Mouse (Mus musculus) left cerebral cortex, adult 8-10 months (tissue): Measurements from ENCODE around the gene Larp4. TPM values are rescaled to one million over a fixed set of nuclear protein-coding genes. Genes with fewer than 3 reads are reported as not detected.

Experiments used
- DNase-seq, 2 experiments: peaks; one replicate each; pipeline ENCODE4 v3.0.0; 2022; ENCODE audit warnings: low spot score in 2 of 2
- total RNA-seq, 4 experiments: library from RNA; stranded (reverse); gene quantifications; 2 replicates each; pipeline ENCODE4 v1.2.4; 2022

Gene Larp4
- total RNA-seq, 4 experiments from 2014 or later, result 42.8 to 56.3 (median 49.4) TPM

DNA sequence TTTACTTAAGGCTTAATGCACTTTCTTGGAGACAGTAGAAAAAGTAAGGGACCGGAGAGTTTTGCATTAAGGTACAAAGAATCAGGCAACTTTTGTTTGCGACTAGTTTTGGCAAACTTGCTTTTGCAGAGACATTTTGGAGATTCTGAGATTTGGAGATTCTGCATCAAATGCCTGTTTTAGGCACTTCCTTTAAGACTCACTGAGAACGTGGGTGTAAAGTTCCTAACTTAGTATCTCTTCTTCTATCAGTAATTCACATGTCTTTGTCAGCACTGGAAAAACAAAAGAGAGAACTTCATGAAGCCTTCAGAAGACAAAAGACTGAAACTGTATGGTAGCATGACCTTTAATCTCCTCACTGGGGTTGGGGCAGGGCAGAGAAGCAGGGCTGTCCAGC, 87.8 kb downstream of the Larp4 start:
- DNase-seq, result no peak

DNA sequence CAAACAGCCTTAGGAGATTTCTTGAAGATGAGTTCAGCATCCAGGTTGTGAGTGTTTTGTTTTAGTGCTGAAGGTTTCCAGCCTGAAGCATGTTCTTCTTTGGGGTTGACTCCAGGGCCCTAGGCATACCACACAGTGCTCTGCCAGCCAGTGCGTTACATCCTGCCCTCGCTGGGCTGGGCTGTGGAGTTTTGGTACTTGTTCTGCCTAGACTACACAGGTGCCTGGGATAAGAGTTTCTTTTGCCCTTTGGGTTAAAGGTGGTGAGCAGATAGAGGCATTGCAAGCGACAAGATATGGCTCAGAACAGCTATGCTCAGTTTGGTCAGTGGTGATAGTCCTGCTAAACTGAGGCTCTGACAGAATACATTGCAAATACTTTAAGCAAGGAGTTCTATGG, 88.3 kb downstream of the Larp4 start:
- no peak for DNase-seq

- DNase-seq, result no peak
These were observed 89.0 kb downstream of the Larp4 start for GRCm38 (mm10) chr15:100058912-100059311.

DNA sequence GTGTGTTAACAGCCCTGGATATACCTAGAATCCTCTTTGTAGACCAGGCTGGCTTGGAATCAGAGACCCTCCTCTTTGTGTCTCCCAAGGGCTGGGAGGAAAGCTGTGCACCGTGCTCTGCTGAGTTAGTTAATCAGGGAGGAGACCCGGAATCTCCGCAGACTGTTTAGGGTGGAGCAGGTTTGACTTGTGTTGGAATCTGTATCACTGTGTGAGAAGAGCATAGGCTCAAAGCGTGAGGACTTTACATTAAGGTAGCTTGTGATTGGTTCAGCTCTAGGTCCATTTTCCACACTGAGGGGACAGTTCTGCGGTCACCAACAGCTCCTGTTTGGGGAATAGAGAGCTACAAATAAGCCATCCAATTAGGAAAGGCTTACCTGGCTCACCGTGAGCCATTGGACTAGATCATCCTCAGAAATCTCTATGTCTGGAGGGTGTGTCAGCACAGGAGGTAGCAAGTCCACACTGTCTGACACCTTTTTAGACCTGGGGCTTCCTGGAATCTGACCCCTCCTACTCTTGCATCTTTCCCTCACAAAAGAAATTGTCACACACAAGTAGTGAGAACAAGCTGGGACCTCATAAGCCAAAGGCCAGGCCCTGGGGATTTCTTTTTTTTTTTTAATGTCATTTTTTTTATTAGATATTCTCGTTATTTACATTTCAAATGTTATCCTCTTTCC, 89.9 kb downstream of the Larp4 start:
- DNase-seq, result no peak

DNA sequence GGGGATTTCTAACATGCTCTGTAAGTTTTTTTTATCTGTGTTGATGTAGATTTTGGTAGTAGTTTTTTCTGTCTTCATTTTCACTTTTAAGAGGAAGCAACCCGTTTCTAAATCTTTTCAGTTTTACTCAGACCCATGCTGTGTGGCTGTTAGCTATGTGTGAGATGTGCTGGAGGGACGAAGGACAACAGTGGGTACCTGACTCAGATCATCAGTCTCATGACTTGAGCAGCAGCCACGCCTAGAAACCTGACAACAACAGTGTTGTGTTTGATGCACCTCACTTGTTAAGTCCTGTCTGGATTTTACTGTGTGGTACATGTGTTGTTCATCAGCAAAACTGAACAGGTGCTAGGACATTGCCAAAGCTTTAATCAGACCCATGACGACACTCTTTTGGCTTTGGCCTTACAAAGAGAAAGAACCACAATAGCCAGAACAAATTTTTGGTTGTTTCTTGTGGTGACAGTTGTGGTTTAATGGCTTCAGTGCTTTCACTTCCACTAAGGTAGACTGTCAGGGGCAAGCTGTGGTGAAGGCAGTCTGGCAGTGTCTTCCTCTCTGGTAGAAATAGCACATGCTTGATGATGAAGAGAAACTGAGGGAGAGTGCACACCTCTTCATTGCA, 90.8 kb downstream of the Larp4 start:
- DNase-seq, result no peak

DNA sequence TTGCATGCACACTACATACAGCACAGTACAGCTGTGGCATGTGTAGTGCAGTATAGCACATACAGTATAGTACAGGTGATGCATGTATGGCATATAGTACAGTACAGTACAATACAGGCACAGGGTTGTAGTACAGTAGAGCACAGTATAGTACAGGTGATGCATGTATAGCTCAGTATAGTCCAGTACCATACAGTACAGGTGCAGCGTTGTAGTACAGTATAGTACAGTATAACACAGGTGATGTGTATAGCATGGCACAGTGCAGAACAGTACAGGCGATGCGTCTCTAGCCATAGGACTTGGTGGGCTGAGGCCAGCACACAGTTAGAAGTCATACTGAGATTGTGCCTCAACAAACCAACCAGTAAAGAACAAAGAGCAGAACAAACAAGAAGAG, 91.5 kb downstream of the Larp4 start:
- DNase-seq, result no peak

- no peak for DNase-seq
These were observed 93.4 kb downstream of the Larp4 start for GRCm38 (mm10) chr15:100063229-100063773.

Other genes with a start within 250 kb of the Larp4 start
- 100 to 1,000 TPM; 113 to 131 (median 118) TPM for gene Cox14, start 244.4 kb upstream of the Larp4 start, total RNA-seq
- gene Cers5, start 197.2 kb upstream of the Larp4 start, total RNA-seq, result 10 to 100 TPM; 31.1 to 37.2 (median 33.9) TPM
- gene Lima1, start 94.6 kb upstream of the Larp4 start, total RNA-seq, result 10 to 100 TPM in 3 of 4 experiments, 1 to 10 TPM in 1; 8.6 to 12.5 (median 10.2) TPM
- gene Fam186a, start 3.0 kb upstream of the Larp4 start, total RNA-seq, result under 1 TPM; 0.02 to 0.07 (median 0.04) TPM
- gene Dip2b, start 68.6 kb downstream of the Larp4 start, total RNA-seq, result 10 to 100 TPM; 61.2 to 64.7 (median 62.8) TPM